Mouse (Mus musculus) cerebellum, postnatal 10 days (tissue): ENCODE measurements around the gene Pitpnc1.

Experiments
- DNase-seq, 2 experiments: peaks; one replicate each; pipeline ENCODE4 v3.0.0; 2021; ENCODE audit warnings: mixed read lengths in 2 of 2

Gene Pitpnc1

DNA sequence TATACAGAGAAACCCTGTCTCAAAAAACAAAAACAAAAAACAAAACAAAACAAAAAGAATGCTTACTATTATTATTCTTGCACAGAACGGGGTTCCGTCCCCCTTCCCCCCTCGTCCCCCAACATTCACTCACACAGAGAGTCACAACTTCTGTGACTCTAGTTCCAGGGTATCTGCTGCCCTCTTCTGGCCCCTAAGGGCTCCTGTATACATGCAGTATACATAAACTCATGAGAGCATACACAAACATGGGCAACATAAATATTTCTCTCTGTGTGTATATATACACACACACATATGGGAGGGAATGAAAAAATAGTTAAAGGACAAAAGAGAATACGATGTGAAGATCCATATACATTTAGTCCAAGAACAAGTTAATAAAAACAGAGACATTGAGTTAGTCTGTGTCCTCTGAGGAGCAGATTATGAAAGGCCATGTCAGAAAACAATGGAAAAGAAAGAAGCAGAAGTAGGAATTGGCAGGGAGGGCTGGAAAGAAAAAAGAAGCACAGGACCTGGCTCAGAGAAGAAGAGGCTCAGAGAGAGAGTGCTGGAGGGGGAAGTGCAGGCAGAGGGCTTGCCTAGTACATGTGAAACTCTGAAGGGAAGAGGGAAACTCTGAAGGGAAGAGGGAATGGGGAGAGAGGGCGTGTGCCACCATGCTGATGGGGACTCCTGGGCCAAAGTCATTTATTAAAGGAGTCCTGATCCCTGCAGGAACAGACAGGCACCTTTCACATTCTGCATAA lies 68.5 kb downstream of the Pitpnc1 start:
- no peak for DNase-seq

- DNase-seq = no peak
Measured at GRCm38 (mm10) chr11:107400826-107401225, 69.7 kb downstream of the Pitpnc1 start.

- DNase-seq = no peak
Measured at GRCm38 (mm10) chr11:107400005-107400404, 70.5 kb downstream of the Pitpnc1 start.

- no peak for DNase-seq
Measured at GRCm38 (mm10) chr11:107397326-107397998, 73.0 kb downstream of the Pitpnc1 start.

DNA sequence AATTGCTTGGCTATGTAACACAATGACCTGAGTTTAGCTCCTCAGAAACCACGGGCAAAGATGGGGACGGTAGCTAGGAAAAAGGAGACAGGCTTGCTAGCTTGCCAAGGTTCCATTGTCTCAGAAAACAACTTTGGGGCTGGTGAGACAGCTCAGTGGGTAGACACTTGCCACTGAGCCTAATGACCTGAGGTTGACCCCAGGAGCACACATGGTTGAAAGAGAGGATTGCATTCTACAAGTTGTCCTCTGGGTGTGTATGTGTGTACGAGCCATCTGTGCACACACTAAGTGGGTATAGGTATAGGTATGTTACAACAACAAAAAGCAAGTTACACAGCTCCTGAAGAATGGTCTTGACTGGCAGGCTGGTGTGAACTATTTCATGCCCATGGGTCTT lies 76.3 kb downstream of the Pitpnc1 start:
- no peak for DNase-seq

DNA sequence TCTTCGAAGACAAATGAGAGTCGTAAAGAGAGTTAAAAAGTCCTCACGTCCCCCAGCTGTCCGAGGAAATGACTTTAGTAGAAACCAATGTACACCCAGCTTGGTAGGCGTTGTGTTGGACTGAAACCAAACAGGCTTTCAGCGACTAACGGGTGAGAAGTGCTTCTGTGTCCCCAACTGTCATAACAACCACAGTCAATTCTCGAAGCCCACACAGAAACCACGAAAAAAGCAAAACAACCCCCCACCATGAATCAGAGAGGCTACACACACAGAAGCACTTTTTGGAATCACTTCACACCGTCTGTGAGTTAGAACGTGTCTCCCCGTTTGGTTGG lies 76.7 kb downstream of the Pitpnc1 start:
- DNase-seq = no peak

- peak; percentile 62 to 67 for DNase-seq
Measured at GRCm38 (mm10) chr11:107393154-107393827, 77.2 kb downstream of the Pitpnc1 start.

DNA sequence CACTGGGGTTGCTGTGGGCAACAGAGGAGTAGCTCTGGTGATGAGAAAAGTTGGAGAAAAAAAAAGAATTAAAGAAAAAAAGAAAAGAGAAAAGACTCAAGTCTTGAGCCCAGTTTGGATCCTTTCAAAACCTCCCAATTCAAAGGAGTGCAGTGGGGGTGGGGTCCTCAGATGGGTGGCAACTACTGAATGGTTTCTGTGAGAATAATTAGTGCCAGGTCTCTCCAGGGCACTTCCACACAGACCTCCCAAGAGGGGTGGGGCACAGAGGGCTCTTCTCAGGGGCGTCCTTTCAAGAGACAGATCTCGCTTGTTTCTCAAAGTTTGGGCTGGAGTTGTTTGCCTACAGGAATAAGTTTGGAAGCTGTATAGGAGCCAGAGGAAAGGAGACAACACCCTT lies 80.0 kb downstream of the Pitpnc1 start:
- DNase-seq = peak in 1 of 2 experiments; percentile 38

DNA sequence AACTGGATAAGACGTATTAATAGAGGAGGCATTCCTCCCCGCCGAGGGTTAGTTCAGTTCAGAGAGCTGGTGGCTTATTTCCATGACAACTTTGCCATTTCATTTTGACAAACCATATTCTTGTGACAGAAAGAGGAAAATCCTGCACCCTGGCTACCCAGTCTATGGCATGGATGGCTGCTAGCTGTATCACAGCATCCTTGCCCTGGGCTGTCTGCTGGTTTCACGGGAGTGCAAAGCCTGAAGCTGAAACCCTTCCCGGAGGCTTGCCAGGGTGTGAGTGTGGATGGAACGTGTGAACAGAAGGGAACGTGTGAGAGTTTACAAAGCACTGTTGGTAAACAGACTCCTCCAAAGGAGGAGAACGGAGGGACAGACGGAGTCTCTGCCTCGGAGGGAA lies 80.5 kb downstream of the Pitpnc1 start:
- DNase-seq = peak; percentile 49 to 52

GRCm38 (mm10) chr11:107386481-107386880 lies 84.0 kb downstream of the Pitpnc1 start:
- DNase-seq = no peak

GRCm38 (mm10) chr11:107385306-107385705 lies 85.2 kb downstream of the Pitpnc1 start:
- DNase-seq = peak; percentile 34 to 62

DNA sequence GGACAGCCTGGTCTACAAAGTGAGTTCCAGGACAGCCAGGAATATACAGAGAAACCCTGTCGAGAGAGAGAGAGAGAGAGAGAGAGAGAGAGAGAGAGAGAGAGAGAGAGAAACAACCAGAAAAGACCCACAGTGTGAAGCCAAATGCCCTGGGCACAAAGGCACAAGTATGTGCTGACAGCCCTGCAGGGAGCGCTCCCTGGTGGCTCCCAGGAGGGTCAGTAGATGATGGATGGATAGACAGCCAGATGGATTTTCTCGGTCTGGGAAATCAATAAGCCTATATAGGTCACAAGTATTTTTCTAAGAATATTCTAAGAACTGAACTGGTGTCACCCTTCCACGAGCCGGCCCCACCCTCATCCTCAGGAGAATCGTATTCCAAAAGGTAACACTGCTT lies 86.5 kb downstream of the Pitpnc1 start:
- DNase-seq = no peak

GRCm38 (mm10) chr11:107379965-107380364 lies 90.5 kb downstream of the Pitpnc1 start:
- DNase-seq = no peak

DNA sequence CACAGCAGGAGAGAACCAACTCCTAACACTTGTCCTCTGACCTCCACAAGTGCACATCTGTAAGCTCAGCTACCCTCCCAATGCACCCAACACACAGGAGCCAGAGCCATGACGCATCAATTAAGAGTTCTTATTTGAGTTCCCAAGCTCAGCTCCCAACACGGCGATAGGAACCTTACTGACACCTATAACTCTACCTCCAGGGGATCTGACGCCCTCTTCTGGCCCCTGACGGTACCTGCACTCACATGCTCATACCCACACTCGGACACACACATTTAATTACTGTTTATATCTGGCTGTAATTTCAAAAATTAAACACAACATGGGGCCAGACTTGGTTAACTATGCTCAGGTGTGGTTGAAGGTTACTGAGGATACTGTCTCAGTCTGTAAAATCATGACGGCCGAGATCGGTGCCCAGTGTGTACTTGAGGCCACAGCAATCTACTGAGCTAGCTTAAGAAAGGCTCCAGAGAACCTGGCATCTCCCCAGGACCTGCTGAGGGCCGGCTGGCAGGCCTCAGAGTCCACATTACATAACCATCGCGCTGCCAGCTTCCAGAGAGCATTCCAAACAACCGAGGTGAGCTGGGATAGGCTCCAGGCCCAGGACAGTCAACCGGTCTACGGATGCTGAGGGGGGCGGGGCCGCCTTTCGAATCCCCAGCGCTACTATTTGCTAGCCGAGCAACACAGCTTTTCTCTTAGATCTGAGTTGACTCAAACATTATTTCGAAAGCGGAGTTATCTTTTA lies 91.2 kb downstream of the Pitpnc1 start:
- peak; percentile 99 for DNase-seq

DNA sequence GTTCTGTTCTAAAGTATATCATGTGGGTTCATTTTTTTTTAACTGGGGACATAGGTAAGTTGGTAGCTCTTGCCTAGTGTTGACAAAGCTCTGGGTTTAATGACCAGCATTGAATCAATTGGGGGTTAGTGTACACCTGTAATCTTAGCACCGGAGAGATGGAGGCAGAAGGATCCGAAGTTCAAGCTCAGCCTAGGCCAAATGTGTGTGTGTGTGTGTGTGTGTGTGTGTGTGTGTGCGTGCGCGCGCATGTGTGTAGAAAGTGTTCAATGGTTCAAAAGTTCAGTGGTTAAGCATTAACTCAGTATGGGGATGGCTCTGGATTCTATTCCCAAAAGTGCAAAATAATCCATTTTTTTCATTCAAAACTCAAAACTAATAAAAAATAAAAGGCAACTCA lies 93.2 kb downstream of the Pitpnc1 start:
- DNase-seq = no peak

DNA sequence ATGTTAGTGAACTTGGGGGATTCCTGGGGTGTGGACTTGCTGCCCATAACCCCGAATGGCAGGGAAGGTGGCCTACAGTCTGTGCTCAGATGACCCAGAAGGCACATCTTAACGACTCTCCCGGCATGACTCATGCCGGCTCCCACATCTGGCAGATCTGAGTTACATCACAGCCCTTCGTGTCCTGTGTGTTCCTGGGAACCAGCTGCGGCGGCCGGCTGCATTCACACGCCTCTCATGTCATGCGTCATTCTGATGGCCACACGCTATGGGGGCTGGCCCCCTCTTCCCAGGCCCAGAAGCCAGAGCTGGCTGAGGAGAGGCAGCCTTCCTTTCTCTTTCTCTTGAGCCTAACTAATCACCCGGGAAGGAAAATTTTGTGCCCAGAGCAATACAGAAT lies 94.2 kb downstream of the Pitpnc1 start:
- no peak for DNase-seq

GRCm38 (mm10) chr11:107375816-107376215 lies 94.7 kb downstream of the Pitpnc1 start:
- peak in 1 of 2 experiments; percentile 42 for DNase-seq

GRCm38 (mm10) chr11:107373569-107373968 lies 96.9 kb downstream of the Pitpnc1 start:
- DNase-seq = no peak

GRCm38 (mm10) chr11:107373154-107373553 lies 97.3 kb downstream of the Pitpnc1 start:
- DNase-seq = no peak

DNA sequence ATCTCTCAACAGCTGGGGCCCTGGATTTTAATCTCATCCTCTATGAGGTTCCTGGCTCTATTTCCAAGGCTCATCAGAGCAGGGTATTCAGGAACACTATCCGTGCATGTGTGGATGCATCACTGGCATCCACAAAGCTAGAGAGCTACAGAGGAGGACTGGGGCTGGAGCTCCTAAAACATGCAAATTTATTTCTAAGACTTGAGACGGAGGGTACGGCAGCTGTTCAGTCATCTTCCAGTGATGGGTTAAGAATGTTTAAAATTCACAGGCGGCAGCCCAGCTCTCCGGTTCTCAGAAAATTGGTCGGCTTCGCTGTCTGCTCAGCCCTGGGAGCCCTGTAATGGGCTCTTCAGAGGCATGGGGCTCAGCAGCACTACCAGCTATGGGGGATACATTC lies 97.8 kb downstream of the Pitpnc1 start:
- DNase-seq = no peak

- no peak for DNase-seq
Measured at GRCm38 (mm10) chr11:107370476-107370875, 100.0 kb downstream of the Pitpnc1 start.

- DNase-seq = no peak
Measured at GRCm38 (mm10) chr11:107369661-107370060, 100.8 kb downstream of the Pitpnc1 start.
